Mouse (Mus musculus) gonadal fat pad, adult 2 months (tissue): ENCODE measurements around the gene Gjc2. TPM values are rescaled to one million over a fixed set of nuclear protein-coding genes. Genes with fewer than 3 reads are reported as not detected.
"Not testable (repeated sequence)": the region's sequence is repeated elsewhere in the genome, so short reads cannot be mapped to it uniquely, and the experiment has no call there.

Source experiments
- DNase-seq: peaks from one replicate; pipeline ENCODE4 v3.0.0-alpha.2; 2012; ENCODE audit warnings: low read depth
- polyA plus RNA-seq: library from polyadenylated mRNA; depleted of rRNA; stranded (reverse); fragments of >200 nt; gene quantifications from 2 replicates; pipeline ENCODE4 v1.2.3, GENCODE M21; 2012; rRNA removed

Gjc2 gene
- 2.8 and 4.4 TPM in 2 replicates for polyA plus RNA-seq

DNA sequence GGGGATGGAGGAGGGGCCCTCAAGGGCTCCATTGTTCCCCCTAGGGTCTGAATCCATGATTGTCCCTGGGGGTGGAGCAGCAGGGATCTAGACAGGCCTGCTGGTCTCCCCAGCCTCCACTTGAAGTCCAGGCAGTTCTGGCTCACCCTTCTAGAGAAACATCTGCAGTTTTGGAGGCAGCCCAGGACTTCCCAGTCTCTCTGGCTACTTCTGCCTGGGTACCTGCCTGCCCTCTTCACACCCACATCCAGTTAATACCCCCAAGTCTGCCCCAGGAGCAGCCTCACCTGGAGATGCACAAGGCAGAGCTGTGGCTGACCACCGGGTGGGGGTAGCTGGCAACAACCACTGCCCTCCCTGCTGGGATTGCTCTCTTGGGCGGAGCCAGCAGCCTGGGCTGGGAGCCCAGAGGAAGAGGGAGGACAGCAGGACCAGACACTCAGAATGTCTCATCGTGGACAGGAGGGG, at the start of gene Gjc2:
Gjc2 (minus strand) TSS at position 350 of the 468 bp plus-strand sequence.
- DNase-seq: no peak

DNA sequence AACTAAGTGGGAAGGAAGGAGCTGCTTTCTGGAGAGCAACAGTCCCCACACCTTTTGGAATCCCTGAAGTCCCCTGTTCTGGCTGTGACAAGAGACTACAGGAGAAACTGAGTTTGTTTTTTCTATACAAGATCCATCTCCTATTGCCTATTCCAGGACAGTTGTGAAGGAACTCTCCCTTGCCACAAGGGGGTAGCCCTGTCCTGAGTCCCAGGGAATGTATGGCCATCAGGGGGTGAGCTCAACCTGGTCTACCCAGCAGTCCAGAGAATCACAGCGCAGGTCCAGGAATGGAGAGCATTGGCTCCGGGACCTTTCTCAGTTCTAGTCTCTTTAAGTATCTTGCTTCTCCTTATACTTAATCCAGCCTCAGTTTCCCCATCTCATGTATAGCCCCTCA, 49.8 kb upstream of the Gjc2 start:
- DNase-seq: no peak

DNA sequence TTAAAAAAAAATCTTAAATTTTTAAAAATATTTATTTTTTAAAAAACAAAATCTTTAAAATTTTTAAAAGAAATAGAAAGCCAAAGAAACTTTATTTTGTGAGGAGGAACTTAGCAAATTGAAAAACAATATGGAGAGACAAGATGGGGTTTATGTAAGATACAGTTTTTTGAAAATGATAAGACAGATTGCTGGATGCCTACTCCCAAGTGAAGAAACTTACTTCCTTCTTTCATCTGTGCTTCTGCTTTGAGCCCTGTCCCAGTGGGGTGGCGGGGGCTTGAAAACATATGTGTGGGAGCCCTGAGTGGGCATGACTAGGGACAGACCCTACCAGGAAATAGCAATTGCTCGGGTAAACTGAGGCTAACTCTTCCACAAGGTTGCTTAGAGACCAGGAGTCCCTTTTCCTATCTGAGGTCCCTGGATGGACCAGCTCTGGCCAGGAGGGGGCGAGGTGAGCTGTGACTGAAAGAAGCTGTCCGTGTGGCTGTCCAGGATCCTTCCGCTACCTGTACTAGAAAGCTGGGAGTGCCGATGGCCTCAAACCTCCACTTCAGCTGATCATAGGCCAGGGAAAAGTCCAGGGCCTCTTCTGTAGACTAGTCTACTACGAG, 47.2 kb upstream of the Gjc2 start:
- DNase-seq: no peak

DNA sequence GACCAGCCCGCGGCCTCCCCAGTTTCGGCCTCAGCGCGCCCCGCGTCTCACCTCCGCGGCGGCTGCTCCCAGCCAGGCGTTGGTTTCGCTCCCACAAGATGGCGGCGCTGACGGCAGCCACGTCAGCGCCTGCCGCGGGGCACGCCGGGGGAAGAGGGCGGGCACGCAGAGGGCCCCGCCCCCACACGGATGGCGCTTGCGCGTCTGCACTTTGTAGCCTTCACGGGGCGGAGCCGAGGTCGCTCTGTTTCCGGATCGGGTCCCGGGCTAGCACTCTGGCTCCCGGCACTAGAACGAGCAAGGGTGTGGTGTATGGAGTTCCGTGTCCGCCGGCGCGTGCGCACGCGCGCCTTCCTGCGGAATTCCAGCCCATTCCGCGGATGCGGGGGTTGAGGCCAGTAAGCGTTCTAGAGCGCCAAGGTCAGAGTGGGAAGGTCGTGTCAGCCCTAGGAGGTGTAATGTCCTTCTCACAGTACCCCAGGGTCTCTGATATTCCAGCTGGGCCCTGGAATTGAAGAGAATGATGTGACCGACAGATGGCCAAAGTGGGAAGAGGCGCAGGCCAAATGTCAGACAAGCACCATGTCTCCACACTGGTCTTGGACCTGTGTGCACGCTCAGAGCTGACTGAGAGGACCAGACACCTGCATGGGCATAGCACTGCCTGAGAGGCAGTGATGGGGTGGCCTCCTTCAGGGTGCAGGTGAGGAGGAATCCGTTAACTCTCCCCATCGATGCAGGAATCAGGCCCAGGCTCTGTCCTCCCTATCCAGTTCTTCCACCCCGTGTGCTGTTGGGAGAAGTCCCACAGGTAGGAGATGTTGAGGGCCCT, 45.3 kb upstream of the Gjc2 start, which contains the start of gene Arf1:
Arf1 (minus strand) TSS at position 149 of the 832 bp plus-strand sequence.
- DNase-seq: no peak

DNA sequence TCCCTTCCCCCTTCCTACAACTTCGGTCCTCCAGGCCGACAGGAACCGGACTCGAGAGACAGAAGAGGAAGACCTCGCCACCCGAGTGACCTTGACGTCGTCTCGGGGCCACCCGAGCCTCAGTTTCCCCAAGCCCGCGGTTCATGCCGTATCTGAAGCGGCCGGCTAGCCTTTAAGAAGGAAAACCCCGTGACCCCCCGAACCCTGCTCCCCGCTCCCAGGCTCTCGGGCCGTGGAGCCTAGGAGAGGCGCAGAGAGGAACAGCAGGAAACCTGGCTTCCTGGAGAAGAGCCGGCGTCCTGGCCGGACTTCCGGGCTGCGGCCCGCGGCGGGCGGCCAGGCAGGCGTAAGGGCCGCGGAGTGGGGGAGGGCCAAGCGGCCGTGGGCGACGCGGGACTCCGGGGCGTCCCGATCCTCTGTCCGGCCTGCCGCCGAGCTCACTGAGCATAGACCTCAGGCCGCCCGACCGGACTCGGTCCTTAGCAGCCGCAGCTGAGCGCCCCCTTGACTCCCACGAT, 44.6 kb upstream of the Gjc2 start:
- DNase-seq: no peak

DNA sequence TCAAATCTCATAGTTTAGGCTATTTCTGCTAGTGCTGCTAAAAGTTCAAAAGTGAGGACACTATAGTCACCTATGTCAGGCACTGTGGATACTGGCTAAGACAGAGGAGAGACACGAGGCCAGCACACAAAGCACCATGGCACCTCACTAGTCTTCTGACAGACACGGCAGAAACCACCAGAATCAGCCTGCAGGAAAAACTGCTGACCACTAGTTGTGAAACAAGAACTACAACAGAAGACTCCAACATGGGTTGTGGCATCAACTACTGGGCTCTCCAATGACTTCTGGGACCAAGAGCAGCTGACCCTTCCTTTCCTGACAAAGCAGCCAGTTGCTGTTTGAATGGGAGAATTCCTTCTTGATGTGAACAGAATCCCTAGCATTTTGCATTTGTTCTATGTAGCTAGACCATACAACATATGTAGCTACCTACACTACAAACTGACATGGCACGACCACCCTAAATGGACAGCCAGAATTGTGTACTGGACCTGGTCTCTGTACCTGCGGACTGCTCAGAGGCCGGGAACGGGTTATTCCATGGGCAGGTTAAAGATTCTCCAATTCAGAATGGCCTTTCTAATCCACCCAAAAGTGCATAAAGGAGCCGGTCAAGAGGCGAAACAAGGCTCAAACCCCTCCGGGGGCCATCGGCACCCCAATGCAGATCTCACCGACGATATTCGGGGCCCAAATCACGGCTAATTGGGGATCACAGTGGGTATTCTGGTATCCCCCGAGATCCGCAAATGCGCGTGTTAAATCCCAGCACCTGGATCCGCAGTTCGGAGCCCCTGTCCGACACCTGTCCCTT, 44.0 kb upstream of the Gjc2 start:
- no peak for DNase-seq

DNA sequence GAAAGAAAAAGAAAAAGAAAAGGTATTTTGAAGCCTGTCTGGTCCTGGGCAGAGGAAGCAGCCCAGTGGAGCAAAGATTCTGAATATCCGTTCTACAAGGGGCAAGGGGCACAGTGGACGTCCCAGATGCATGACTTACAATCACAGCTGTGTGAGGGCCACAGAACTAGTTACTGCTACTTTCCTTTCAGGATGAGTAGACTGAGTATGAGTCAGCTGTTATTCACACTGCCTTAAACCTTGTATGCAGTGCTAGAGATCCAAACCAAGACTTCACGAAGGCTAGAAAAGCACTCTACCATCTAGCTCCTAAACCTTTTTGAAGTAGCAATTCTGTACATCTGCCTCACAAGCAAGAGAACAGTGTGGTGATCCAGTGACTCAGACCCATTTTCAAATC, 43.2 kb upstream of the Gjc2 start:
- DNase-seq: no peak

DNA sequence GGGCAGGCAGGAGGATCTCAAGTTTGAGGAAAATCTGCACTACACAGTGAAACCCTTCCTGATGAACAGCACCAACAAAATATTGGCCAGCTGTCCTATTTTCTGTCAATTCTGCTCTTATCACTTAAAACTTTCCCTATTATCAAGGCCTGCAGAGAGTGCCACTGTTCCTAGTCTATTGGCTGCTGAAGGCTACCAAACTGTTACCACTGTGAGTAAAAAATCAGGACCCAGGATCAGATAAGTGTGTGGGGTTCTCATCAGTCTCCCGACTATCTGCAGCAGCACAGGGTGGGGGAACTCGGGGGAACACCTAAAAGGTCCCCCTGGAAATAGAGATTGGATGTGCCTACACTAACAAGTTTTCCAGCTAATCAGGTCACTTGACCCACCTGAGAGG, 42.2 kb upstream of the Gjc2 start:
- no peak for DNase-seq

DNA sequence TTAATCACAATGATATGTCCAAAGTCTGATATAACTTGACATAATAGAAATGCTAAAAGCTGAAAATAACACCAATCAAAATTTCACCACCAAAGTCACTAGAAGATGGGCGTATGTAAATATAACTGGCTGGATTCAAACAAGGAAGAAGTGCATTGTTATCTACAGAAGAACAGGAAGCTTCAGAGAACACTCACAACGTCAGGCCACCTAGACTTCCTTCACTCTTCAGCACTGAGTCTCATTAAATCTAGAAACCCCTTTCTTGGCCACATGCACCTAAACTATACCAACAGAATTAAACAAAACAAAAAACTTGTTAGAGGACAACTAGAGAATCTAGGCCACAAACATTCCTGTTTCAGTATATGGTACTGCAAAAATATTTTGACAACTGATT, 41.5 kb upstream of the Gjc2 start:
- no peak for DNase-seq

DNA sequence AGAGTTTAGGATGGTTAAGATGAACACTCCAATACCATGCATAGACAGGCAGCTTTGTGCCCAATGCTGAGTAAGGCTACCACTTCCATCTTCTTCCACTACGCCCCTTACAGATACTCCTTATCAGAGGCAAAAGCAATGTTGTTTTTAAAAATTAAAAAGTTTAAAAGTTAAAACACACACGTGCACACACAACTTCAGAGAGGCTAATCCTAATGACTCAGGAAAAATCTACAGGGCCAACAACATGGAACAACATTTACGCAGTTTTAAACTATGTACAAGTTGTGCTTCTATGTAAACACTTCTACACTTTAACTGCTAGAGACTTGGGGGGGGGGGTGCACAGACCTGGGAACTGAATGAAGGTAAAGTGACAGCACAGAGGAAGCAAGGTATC, 41.0 kb upstream of the Gjc2 start:
- DNase-seq: no peak

DNA sequence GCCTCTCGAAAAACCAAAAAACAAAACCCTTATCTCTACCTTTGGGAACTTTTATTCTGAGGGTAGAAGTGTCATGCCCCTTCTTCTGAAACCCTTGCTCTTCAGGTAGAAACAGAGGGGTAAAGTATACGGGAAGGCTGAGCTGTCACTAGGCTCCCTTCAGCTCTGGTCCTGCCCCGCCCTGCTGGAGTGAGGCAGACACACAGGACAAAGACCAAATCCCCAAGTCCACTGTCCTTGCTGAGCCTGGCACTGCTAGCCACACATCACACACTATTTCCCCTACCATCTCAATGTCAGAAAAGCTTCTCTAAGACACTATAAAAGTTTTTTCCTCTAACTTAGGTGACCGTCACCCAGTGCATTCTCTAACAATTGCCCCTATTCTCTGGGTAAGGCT, 39.3 kb upstream of the Gjc2 start:
- DNase-seq: no peak

DNA sequence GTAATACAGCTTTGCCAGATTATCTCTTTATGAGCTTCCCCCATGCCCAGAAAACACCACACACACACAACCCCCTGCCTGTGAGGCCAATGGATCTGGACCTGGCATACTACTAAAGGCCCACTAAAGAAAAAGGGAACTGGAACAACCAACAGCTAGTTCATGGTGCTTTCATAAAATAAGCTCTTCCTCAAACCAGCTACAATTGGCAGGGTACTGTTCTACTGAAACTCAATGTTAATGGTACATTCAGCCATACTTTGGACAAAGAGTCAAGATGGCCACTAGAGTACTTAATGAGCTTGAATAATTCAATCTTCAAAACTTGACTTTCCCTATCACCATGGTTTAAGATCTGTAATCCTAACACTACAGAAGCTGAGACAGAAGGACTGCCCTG, 38.6 kb upstream of the Gjc2 start:
- DNase-seq: no peak

DNA sequence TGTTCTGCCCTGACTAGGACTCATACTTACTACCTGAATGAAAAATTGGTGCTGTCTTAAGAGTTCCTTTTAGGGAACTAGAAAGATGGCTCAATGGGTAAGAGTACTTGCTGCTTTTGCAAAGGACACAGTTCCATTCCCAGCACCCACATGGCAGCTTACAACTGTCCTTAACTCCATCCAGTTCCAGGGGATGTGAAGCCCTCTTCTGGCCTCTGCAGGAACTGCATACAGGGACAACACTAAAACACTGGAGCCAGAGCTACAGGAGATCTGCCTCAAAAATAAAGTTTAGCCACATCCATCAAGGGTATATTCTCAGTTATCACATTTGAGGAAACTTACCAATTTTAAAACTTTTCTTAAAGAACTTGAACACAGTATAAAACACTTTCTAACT, 36.1 kb upstream of the Gjc2 start:
- no peak for DNase-seq

DNA sequence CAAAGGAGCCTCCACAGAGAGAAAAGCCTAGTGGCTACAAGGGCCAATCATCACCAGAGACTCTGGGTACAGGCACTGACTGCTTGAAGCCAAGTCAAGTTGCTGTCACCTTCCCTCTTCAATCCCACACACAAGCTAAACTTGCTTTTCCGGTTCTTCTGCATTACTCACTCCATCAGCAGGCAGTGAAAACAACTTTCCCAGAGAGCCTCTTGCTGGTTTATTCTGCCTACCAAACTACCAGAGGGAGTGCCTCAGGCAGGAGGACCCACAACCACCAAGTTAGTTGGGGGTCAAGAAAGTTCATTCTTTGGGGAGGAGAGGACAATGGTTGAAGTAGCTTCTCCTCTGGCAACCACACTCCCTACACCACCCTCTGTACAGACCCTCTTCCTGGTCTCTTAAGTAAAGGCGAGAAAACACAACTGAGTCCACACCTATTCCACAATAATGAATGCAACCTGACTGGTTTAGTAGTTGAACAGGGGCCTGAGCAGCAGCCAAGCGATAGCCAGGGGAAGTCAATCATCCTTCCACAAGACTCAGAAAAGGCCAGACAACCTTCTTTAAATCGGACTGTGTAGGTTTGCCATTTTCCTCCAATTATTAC, 35.5 kb upstream of the Gjc2 start:
- DNase-seq: peak; percentile 92

DNA sequence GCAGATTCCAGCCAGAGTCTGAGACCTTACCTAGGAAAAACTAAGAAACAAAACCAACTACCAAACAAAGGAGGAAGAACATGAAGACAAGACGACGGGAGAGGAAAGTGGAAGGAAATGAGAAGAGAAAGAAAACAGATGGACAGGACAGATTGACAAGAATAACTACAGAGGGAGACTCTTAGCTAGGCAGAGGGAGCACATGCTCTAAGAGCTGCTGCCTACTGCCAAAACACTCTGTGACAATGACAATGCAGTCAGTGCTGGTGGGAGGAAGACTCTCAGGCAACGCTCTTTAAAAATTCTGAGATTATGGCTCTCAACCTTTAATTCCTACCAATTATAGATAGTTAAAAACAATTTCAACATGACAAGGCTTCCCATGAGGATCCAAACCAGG, 33.9 kb upstream of the Gjc2 start:
- no peak for DNase-seq

DNA sequence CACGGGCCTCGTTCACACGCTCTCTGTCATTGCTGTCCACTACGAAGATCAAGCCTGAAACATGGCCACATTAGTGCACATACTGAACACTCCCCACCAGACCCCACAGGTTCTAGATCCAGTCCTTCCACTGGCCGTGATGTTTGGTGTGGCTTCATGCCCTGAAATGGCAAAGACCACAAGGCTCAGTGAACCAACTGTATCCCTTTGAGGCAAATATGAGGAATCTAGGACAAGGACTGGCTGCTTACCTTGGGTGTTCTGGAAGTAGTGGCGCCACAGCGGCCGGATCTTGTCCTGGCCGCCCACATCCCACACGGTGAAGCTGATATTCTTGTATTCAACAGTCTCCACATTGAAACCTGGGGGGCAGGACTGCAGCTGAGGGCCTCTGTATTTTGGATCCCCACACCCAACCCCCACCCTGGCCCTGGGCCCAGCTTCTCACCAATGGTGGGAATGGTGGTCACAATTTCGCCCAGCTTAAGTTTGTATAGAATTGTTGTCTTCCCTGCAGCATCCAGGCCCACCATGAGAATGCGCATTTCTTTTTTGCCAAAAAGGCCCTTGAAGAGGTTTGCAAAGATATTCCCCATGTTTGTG, 30.0 kb upstream of the Gjc2 start:
- DNase-seq: no peak

DNA sequence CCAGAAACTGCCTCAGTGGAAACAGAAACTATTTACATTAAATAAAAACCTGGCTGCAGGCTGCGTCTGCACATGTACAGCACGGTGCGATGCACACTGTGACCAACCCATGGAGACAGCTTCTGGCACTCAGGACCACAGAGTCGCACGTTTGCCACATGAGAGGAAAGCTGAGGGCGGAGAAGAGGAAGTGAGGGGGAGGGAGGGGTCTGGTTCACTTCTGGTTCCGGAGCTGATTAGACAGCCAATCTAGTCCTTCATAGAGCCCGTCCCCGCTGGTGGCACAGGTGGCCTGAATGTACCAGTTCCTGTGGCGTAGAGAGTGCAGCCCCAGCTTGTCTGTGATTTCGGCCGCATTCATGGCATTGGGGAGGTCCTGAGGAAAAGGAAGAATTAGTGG, 29.3 kb upstream of the Gjc2 start:
- not testable (repeated sequence) for DNase-seq

DNA sequence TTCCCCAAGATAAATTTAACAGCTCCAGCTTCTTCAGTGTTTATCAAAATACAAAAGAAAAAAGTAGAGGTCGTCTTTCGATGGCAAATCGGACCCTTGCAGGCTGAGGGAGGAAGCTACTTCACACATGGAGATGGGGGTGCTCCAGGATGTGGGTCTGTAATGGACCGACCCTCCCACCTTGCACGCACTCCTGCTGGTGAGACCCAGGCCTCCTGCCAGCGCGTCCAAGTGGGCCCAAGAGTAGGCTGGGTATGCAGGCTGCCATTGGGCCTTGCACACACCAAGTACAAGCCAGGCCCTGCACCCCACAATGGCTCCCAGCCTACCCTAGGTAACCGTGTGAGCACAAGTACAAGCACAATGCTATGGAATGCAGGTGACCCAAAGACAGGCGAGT, 28.5 kb upstream of the Gjc2 start:
- not testable (repeated sequence) for DNase-seq

DNA sequence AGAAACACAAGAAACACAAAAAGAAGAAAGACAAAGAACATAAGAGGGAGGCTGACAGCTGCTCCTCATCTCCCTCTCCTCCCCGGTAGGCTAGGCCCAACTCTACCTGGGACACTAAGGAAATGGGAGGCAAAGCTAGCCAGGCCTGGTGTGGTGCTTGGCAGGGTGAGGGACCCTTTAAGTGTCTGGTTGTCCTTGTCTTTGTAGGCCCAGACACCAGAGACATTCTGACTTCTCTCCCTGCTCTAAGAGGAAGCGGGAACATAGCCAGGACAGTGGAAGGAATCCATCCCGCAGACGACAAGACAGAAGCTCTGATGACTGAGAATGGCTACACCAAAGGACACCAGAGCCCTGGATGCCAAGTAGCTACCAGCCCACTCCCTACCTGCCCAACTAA, 27.0 kb upstream of the Gjc2 start:
- no peak for DNase-seq

DNA sequence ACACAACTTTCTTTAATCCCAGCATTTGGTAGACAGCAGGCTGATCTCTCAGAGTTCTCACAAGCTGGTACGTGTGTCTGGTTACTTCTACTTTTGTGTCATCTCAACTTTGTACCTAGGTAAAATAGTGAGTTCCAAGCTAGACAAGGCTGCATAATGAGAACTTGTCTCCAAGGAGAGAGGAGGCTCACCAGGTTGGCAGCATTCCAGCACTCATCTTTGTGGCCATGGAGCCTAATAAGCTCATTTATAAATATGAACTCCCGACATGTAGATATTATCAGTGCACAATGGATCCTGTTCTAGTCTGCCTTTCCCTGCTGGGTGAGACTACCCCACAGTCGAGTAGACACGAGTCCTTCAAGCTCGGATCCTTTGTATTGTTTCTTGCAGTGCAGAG, 26.6 kb upstream of the Gjc2 start:
- no peak for DNase-seq

DNA sequence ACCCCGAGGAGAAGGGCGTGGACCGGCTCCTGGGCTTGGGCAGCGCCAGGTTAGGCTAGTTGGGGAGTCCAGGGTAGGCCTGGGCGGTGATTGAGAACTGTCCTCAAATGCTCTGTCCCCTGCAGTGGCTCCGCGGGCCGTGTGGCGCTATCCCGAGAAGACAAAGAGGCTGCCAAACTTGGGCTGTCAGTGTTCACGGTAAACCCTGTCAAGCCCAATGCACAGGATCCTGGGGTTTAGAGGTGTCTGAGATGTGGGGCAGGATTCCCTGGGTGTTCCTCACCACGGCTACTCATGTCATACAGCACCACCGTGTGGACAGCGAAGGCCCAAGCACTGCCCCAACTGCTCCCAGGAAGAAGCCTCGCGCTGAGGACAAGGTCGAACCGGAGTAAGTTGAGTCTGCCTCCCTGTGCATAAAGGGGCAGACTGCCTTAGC, 26.0 kb upstream of the Gjc2 start:
- no peak for DNase-seq
